In genomic region chr19:4268566-4269361, GRCm38 (mm10) we compare ENCODE assay signal across 7 mouse cellular contexts. TPM values are rescaled to one million over a fixed set of nuclear protein-coding genes. Genes with fewer than 3 reads are reported as not detected.
DNase-seq lines count a peak whose midpoint lies in the region; ATAC-seq and TF ChIP-seq lines count a peak whose summit lies in the region.

TSS of gene Ssh3 (minus strand) at chr19:4269180.

- peak within 1 kb of the TSS; percentile 61 for H3K4me2 ChIP-seq in hindbrain, postnatal 0 days (ENCODE audit: low read depth, low read length)

- peak within 1 kb of the TSS; percentile 38; the same call in 1 of the 2 replicates for H3K27ac ChIP-seq in cortical plate, adult 2 months (ENCODE audit: insufficient read depth, low read length)
- H3K27ac ChIP-seq in hindbrain, postnatal 0 days: peak within 1 kb of the TSS; percentile 58; the same call in 1 of the 2 replicates

- peak within 1 kb of the TSS; percentile 78 for H3K4me3 ChIP-seq in cortical plate, adult 2 months (ENCODE audit: insufficient read depth, low read length)
- peak within 1 kb of the TSS; percentile 38 for H3K4me3 ChIP-seq in hindbrain, postnatal 0 days (ENCODE audit: low read length)

- DNase-seq in adrenal gland, adult (ENCODE audit: inconsistent age in 2 of 2, low spot score in 1 of 2): peak; percentile 87 to 94
- peak; percentile 30 to 55 for DNase-seq in gastrocnemius, adult 8-10 months (ENCODE audit: low spot score in 2 of 2)
- DNase-seq in hindbrain, postnatal 0 days (ENCODE audit: low spot score): peak; percentile 66
- peak; percentile 51 to 75 for DNase-seq in left cerebral cortex, adult 8-10 months (ENCODE audit: low spot score in 2 of 2)
- DNase-seq in right cerebral cortex, postnatal 36 days (ENCODE audit: low spot score in 2 of 2): peak; percentile 64 to 75

- peak; percentile 64 for ATAC-seq in hindbrain, postnatal 0 days
- ATAC-seq in megakaryocyte, adult 5-6 weeks (ENCODE audit: poor library complexity, severe bottlenecking): peak; percentile 98

- TF ChIP-seq CTCF in cortical plate, adult 2 months (IDR thresholded peaks at IDR 0.05; ENCODE audit: extremely low read depth, insufficient read depth, low read length): no peak
- no peak for TF ChIP-seq CTCF in hindbrain, postnatal 0 days (IDR thresholded peaks at IDR 0.05; ENCODE audit: low read depth)

- TF ChIP-seq POLR2A in cortical plate, adult 2 months (IDR thresholded peaks at IDR 0.05; ENCODE audit: extremely low read depth, insufficient read depth, low read length): peak; percentile 38; the same call in 1 of the 2 replicates

- no peaks in the 10 kb centered on the region for H3K4me1 ChIP-seq in cortical plate, adult 2 months (ENCODE audit: control insufficient read depth, insufficient read depth, low read length)
- peaks cover 6% of the 10 kb centered on the region; the same call in 1 of the 2 replicates for H3K4me1 ChIP-seq in hindbrain, postnatal 0 days (ENCODE audit: insufficient read depth, low read length)

- WGBS in hindbrain, postnatal 0 days: 7% methylated on average over 45 of the region's 46 CpGs

- no peaks in the 10 kb centered on the region for H3K9me3 ChIP-seq in hindbrain, postnatal 0 days (ENCODE audit: low read length)

- H3K36me3 ChIP-seq in hindbrain, postnatal 0 days (ENCODE audit: insufficient read depth, low read length): 0 out of 2 replicates have a peak, but pooled peaks cover 7% of the 10 kb centered on the region

- no peaks in the 10 kb centered on the region for H3K27me3 ChIP-seq in hindbrain, postnatal 0 days (ENCODE audit: insufficient read depth, low read length)

- H3K9ac ChIP-seq in hindbrain, postnatal 0 days (replicated peaks; ENCODE audit: low read length): peak within 1 kb of the TSS; percentile 51

RNA-seq across cellular contexts. Expression of gene Ssh3, which starts in this region (rescaled TPM):
- polyA plus RNA-seq in cortical plate, adult 2 months (2012; rRNA removed): 148 and 177 TPM in 2 replicates
- 1 to 10 TPM; 2.3 to 5.8 (median 2.9) TPM for total RNA-seq in gastrocnemius, adult 8-10 months (2022)
- 64.6 and 69.6 TPM in 2 replicates for total RNA-seq in hindbrain, postnatal 0 days (2014; rRNA removed)
- 18.9 and 21.8 TPM in 2 replicates for polyA plus RNA-seq in hindbrain, postnatal 0 days (2015; fragmentation: Nextera tagmentation; extraction: Ambion mirVana)
- total RNA-seq in left cerebral cortex, adult 8-10 months (2022): 10 to 100 TPM; 40.6 to 55.7 (median 51.5) TPM
- 15.9 and 16.5 TPM in 2 replicates for total RNA-seq in megakaryocyte, adult 5-6 weeks (2015)
- total RNA-seq in megakaryocyte, adult 5-6 weeks (2017): 17.2 and 19.8 TPM in 2 replicates

Comparison
In these comparisons a context has a peak if more than half of its experiments do, and no peak if none do; other contexts are left out.
1. Peak in every context shown above with its lines: DNase-seq, ATAC-seq, H3K4me3 ChIP-seq and H3K27ac ChIP-seq.